Mouse (Mus musculus): ENCODE measurements at regions not wholly inside any gene's neighbourhood (a gene's known extent, or its start where the extent isn't known, plus 50 kb on each side); places are given as distances from the start of the nearest gene placed in this dataset.

DNA sequence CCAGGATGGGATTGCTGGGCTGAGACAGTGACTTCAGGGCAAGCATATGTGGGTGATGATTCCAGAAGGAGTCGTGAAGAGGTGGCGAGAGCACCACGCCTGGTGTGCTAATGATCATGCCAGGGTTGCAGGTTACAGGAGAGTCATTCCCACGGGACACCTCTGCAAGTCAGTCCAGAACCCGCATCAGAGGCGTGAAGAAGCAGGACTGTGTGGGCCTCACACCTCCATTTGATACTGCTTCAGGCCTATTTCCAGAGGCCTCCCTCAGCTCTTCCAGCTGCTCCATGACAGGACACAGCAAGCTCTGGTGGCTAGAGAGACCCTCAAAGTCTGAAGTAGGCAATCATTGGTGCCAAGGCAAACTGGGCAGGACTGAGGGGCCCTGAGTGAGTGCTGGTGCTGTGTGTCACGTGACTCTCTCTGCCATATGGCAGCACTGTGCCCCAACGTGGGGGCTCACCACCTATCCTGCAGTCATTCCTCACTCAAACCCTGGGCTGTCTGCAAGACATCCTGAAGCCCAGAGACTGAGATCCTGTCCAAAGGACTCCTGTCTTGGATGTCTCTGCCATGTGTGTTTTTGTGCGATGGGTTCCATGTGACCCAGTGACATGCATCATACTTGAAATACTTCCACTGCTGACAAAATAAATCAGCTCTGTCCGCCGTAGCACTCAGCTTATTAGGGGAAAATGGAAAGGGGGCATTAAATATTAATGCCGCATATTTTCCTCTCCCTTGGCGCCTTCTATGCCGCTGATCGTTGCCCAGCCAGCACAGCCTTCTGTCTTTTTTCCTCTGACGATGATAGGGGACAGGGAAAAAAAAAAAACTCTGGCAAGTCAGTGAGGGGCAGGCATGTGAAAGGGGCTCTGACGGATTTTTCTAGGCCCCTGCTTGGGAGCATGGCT, 247.6 kb upstream of the Habp2 start:
- DNase-seq (ENCODE audit: low read depth, low spot score) = no peak

DNA sequence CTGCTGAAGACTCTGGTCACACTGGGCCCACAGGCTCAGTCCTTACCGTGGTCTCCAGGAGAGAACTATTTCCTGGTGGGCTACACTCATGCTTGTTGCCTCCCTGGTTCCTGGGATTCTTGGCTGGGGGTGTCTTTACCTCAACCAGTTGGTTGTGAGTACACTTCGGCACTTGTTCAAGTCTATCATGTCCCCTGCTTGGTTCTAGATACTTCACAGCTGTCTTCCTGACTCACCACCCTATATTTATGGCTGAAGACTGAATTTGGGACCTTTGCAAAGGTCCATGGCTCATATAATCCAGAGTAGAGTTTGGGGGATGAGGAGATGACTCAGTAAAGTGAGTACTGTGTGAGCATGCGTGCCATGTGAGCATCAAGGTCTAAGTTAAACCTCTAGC, 245.0 kb upstream of the Habp2 start:
- DNase-seq (ENCODE audit: low read depth, low spot score) = no peak

DNA sequence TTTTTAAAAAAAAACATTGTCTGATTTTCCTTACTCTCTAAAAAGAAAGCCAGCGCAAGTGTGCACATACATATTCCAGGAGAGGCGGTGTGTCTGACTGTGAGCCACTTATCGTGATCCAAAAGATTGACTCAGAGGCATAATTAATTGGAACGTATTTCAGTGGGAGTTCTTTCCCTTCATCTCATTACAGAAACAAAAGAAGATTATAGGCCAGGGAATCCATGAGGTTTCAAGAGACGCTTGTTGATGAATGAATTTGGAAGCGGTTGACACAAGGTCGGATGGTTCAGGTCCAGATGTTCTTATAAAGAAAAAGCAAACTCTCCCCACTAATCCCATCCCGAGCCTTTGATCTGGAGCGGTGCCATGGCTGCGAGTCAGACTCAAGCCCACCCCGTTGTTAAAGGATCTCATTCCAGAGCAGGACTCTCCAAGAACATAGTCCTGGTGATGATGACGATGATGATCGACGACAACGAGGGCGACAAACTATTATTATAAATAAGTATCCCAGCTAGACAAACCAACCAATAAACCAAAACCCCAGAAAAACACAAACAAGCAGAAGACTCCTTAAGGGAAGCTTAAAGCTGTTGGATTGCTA, 240.1 kb upstream of the Habp2 start:
- DNase-seq (ENCODE audit: low read depth, low spot score) = no peak

DNA sequence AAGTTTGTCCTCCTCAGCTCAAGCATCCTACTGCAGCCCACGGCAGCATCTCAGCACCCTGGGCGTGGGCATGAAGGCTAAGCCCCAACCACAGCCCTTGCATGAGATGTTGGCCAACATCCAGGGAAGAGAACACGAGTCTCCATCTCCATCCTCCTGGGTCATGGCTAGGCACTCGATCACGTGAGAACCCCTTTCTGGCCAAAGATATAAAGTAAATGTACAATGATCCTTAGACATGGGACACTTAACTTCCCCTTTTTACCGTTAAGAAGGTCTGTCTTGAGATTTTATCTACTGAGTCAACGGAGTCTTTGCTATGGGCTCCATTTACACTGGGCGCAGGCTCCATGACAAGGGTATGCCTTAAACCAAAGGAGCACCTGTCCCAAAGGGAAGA, 232.8 kb upstream of the Habp2 start:
- no peak for DNase-seq (ENCODE audit: low read depth, low spot score)

DNA sequence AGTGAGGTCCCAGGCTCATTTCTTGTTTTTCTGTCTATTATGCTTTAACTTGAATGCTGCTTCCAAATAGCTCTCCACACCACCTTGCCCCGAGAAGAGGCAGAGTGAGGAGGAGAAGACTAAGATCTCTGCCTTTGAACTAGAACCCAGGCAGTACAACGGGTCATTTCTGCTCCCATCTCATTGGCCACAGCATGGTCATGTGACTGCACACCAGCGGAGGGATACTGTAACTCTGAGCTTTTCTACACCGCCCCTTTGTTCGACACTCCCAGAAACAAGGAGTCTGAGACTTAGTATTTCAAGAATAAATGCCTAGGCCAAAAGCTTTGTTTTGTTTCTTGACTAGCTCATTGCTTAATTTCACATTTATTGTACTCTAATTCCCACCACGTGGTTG, 230.5 kb upstream of the Habp2 start:
- no peak for DNase-seq (ENCODE audit: low read depth, low spot score)

DNA sequence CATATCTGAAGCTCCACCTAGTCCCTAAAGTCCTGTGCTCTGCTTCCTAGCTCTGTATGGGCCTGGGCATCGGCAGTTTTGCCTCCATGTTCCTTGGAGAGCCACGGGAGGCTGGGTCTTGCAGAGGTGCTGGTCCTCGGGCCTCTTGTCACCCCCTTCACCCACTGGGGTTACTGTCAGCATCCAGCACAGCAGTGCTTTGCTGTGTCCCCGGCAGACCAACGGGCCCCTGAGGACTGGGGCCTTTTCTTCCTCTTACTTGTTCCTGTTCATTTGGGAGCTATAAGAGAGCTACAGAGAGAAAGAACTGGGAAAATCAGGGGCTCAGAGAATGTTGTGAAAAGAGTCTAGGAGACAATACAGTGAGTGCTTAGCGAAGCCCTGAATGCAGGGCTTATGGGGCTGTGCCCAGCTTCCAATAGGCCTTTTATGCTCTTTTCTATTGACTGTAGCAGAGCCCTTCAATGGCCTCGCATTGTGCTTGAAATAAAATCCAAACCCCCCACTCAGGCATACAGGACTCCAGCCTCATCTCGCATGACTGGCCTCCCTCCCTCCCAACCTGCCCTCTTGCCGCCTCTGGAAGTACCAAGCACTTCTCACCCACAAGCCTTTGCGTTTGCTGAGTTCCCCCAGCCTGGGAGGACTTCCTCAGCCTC, 224.9 kb upstream of the Habp2 start:
- no peak for DNase-seq (ENCODE audit: low read depth, low spot score)

DNA sequence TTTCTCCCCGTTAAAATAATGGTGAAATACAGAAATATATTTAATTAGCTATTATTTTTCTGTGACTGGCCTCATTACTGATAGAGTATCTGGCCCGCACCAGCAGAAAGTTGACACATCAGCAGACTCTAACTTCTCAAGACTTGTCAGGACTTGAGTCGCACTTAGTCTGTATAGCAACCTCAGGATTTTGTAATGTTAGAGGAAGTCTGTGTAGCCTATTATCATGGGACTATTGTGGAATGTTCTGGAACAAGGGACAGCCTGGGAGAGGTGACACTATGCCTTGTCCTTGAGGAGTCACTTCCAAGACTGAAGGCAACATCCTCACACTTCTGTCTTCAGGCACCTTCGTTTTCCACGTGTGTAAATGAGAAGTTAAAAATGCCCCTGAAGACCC, 223.8 kb upstream of the Habp2 start:
- no peak for DNase-seq (ENCODE audit: low read depth, low spot score)

DNA sequence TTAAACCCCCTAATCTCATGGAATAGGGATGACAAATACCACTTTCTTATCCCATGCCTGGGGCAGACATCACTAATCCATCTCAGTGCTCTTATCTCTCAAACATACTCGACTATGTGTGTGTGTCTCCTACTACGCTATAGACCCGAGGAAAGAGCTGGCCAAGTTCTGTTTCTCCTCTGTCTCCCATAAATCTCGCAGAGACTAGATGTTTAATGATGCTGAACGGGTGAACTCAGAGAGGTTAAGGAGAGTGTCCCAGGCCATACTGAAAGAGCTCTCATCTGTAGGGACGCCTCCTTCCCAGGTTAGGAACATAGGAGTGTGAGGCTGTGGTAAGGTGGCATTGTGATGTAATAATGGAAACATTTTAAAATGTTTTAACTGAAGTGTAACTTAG, 221.2 kb upstream of the Habp2 start:
- no peak for DNase-seq (ENCODE audit: low read depth, low spot score)

DNA sequence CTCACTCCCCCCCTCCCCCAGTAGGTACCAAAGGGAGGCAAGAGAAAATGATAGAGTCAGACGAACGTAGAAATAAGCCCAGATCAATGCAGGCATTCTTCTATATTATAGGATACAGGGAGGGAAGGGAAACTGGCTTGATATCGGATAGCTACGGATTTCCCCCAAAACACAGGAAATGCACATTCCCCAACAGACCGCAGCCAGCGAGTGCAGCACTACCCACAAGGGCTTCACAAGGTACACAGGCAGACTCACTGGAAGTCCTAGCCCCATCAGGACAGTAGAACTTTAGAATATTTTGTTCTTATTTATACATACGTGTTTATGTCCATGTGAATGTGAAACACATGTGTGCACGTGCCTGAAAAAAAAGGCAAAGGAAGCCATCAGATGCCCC, 218.8 kb upstream of the Habp2 start:
- DNase-seq (ENCODE audit: low read depth, low spot score) = no peak

DNA sequence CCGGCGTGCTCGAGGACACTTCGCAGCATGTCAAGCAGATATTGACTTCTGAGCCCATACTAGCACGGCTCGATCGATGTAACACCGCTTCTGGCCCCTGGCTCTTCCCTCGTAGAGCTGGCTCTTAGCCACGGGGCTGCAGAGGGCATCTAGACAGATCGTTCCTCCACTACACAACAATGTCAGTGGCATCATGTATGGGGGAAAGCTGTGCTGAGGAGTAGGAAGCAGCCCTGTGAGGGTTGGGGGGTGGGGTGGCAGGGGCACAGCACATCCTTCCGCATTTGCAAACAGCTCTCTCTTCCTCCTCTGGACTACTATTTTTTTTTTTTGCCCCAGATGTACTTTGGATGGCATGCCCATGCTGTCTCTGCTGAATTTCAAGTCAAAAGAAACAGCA, 218.1 kb upstream of the Habp2 start:
- no peak for DNase-seq (ENCODE audit: low read depth, low spot score)

DNA sequence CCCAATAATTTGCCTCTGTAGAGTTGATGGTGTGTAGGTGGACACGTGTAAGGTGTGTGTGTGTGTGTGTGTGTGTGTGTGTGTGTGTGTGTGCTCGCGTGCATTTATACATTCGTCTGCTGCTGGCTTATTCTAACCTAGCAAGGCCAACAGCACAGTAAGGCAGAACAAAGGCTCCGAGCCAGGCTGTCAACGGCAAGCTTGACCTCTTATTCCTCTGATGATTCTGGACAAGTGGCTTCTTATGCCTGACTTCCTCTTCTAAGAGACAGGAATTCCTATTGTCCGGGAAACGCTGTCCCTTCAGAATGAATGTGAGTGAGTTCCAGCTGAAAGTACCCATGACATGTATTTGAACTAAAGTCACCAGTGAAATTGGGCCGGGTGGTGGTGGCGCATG, 217.7 kb upstream of the Habp2 start:
- no peak for DNase-seq (ENCODE audit: low read depth, low spot score)

DNA sequence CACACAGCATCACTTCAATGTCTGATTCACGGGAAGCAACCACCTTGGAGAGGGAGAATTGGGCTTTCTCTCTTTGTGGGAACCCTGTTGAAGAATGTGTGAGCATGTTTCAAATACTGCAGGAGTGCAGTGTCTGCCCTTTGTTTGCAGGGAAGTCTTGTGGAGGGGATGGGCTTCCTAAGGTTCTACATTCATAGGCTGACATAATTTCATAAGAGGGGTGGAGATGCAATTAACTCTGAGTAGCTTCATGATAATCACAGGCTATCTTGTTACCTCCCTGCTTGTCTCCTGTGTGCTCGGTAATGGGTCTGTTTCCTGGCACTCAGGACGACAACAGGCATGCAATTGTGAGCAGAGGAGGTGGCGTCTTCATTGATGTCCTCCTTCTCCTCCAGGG, 215.6 kb upstream of the Habp2 start:
- no peak for DNase-seq (ENCODE audit: low read depth, low spot score)

DNA sequence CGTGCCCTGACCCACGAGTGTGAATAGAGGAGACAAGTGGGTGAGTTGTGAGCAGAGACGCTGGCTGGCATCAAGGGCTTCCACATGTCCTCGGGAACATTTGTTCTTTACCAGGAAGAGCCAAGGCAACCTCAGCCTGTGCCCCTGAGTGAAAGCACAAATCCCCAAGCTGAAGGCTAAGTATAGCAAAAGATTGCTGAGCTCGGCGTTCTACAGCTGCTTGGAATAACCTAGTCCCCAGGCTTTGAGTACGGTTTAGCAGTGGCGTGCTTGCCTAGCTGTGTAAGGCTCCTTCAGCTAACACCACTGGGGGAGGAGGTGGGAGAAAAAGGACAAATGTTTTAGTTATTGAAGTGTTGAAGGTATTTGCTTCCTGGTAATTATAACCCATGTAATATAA, 210.8 kb upstream of the Habp2 start:
- no peak for DNase-seq (ENCODE audit: low read depth, low spot score)

DNA sequence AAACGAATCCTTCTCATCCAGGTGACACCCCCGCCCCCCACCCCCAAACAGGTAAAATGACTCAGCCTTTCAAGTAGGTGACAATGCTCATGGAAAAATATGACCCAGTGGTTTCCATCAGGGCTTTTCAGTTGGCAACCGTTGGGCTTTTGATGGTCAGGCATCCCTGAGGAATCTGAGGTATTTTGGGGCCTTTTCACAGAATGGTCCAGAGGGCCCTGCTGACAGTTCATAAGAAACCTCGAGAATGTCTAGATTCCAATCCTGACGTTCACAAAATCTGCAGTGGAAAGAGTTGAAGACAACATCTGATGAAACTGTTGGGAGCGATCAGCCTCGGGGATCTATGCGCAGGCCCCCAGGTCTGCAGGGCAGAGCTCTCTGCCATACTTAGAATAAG, 209.4 kb upstream of the Habp2 start:
- DNase-seq (ENCODE audit: low read depth, low spot score) = no peak

DNA sequence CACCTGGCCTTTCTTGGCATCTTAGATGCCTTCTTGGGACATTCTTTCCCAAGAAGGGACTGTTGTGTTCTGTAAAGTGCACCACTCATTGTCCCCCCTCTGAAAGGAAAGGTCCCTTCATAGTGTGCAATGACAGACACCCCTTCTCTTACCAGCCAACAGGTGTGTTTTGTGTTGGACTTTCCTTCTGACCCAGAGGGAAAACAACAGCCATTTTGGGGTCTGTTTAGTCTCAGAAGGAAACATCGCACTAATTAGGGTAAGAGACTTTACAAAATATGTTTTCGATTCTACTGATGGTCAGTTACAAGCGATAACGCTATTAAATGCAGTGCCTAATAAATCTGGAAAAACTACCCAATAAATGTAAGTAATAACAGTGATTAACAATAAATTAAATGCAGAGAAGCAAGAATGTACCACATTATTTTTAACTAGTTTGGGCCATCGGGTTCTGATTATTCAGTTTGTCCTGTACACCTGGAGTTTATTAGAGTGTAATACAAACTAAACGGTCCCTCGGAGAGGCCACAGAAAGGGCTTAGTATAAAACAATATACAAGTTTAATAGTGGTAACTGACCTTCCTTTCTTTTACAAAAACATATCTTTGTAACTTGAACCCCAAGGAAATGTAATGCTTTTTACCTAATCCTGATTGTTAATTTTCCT, 200.4 kb upstream of the Habp2 start:
- no peak for DNase-seq (ENCODE audit: low read depth, low spot score)

DNA sequence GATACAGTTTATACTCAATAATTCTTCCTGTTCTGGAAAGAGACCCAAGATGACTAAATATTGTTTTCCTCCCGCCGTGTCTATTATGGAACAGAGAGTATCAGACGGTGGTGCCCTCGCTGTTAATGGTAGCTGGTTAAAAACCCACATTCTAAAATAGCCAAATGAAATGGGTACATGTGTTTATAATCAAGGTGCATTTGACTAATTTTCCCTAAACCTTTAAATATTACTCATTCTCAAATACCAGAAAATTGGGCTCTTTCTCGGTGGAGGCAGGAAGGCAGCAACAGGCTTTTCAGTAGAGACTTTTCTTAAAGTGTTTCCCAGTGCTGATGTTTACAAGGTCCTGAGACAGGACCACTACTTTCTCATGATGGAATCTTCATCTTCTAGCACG, 199.8 kb upstream of the Habp2 start:
- no peak for DNase-seq (ENCODE audit: low read depth, low spot score)

DNA sequence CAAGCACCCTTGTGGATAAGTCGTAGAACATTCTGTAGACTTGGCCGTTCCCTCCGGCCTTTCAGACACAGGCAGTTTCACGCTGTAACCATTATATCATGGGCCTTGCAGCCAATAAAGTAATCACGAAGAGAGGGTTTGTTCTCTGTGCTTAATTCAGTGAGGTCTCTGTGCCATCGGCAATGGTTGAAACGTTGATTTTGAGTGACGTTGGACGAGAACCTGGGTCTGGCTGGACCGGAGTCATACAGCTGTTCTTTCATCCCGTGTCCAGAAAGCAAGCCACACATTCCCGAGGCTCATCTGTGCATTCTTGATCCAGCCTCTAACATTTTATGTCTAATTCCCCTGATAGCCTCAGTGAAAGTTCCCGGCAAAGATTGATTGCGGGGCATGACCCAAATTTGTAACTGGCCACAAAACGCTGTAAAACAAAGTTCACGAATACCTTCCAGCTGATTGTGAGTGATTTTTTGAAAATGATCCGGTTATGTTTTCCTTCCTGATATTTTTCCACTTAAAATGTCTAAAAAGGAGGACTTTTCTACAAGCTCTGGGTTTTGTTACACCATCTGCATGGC, 197.1 kb upstream of the Habp2 start:
- no peak for DNase-seq (ENCODE audit: low read depth, low spot score)

DNA sequence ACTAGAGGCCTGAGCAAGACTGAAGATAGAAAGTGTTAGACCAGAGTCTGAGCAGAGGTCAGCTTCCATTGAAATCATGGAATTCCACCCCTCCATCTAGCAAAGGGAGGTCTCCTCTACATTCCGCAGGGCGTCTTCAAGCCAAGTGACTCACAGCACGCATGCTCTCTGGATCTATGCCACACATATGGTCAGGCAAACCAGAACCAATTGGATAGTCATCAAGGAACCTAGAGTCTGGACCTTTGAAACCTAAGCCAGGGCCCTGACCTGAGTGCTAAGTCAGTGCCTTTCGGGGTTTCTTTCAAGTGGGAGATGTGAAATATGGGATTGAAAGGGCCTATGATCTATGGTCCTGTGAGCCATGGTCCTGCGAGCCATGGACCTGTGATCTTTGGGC, 195.4 kb upstream of the Habp2 start:
- no peak for DNase-seq (ENCODE audit: low read depth, low spot score)

DNA sequence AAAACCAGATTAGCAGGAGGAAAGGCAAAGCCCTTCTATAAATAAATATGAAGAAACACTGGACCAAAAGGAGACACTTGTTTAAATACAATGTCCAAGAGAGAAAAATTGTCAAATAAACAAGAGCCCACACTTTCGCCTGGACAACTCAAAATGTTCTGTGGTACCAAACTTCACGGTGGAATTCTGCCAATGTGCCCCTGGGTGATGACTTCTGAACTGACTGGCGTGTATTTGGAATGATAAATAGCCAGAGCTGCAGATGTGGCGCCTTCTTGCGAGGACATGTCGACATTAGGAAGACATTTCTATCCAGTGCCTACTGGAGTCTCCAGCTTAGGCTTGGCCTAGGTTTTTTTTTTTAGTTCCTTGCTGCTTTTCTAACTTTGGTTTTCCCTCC, 191.1 kb upstream of the Habp2 start:
- no peak for DNase-seq (ENCODE audit: low read depth, low spot score)

DNA sequence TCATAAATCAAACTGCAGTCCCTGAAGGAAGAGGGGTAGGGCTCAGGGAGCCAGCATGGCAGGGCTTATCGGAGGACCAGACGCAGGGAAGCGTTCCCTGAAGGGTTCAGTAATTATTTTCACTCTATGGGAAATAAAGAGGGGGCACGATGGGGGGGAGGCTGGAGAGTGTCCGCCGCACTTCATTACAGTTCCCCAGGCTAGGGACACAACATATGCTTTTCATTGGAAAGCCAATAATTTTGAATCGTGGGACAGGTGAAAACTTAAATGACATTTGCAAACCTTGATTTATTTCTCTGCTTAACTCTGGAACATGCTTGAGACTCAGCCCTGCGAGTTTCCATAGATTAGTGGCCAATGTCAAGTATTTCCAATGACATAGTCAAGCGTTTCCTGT, 187.2 kb upstream of the Habp2 start:
- DNase-seq (ENCODE audit: low read depth, low spot score) = no peak

DNA sequence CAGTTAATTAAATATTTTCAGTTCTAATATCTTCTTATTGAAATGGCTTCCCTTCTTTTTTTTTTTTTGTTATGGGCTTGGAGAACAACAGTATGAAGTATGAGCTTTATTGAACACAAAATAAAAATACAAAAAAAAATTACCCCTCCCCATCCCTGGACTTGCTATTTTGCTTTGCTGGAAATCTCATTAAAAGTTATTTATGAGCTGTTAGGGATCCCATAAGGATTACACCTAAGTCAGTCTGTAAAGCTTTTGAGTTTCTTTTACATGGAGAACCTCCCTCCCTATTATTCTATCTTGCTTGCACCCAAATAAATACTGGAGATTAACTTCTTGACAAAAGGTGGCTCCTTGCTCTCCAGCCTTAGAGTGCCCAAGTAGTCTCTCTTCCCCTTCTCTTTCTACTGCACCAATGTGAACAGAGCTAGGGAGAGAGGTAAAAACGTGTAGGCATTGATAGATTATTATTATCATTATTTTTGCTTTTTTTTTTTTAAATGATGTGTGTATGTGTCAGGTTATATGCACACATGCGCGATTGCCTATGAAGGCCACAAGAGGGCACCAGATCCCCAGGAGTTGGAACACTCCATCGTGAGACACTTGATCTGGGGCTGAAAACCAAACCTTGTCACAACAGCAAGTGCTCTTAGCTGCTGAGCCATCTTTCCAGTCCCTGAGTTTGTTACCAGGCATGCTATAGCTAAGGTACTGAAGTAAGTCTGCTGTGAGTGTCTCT, 186.6 kb upstream of the Habp2 start:
- DNase-seq (ENCODE audit: low read depth, low spot score) = no peak
